Mouse (Mus musculus): ENCODE data around the gene Fam160b1. TPM values are rescaled to one million over a fixed set of nuclear protein-coding genes. Genes with fewer than 3 reads are reported as not detected.

The Fam160b1 gene
- total RNA-seq, 2 experiments from 2014 or later = 23.2 to 24.6 TPM

- intact Hi-C loops (cut with DNase I) = loop anchor here (2.0 to 10.0 kb wide), 2 partner anchors 211 to 239 kb away; partner anchors contain the start of gene Atrnl1
- peak; percentile 27 to 85 for DNase-seq (ENCODE audit: extremely low spot score in 1 of 2, low spot score in 2 of 2)
Measured at GRCm38 (mm10) chr19:57403700-57404501, 43.4 kb downstream of the Fam160b1 start.

GRCm38 (mm10) chr19:57404502-57404848 is 44.0 kb downstream of the Fam160b1 start:
- no peak for DNase-seq (ENCODE audit: extremely low spot score in 1 of 2, low spot score in 2 of 2)
- intact Hi-C loops (cut with DNase I) = loop anchor here (2.0 to 10.0 kb wide), 2 partner anchors 210 to 238 kb away; partner anchors contain the start of gene Atrnl1

DNA sequence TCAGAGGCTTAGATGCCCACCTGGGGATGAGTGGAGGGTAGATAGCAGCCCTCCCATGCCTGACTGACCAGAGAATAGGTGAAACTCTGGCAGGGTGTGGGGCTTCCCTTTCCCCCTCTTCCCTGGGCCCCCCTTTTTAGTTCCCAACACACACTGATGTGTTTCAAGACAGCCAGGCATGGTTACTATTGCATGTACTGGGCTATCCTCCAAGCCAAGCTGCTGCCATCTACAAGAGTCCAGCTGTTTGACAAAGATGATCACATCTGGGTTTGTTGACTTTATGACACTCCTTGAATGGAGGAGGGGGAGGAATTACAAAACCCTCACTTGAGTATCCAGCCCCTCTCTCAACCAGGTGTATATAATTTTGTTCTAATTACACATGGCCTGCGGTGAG is 47.5 kb downstream of the Fam160b1 start:
- no peak for DNase-seq (ENCODE audit: extremely low spot score in 1 of 2, low spot score in 2 of 2)
- intact Hi-C loops (cut with DNase I) = loop anchor here (10.0 kb wide), 1 partner anchor 207 kb away; the partner anchor contains the start of gene Atrnl1

- DNase-seq (ENCODE audit: extremely low spot score in 1 of 2, low spot score in 2 of 2) = peak; percentile 58 to 92
- intact Hi-C loops (cut with DNase I) = no loop called here
Measured at GRCm38 (mm10) chr19:57411375-57412196, 51.1 kb downstream of the Fam160b1 start.

- intact Hi-C loops (cut with DNase I) = no loop called here
- DNase-seq (ENCODE audit: extremely low spot score in 1 of 2, low spot score in 2 of 2) = no peak
Measured at GRCm38 (mm10) chr19:57413170-57413569, 52.7 kb downstream of the Fam160b1 start.

DNA sequence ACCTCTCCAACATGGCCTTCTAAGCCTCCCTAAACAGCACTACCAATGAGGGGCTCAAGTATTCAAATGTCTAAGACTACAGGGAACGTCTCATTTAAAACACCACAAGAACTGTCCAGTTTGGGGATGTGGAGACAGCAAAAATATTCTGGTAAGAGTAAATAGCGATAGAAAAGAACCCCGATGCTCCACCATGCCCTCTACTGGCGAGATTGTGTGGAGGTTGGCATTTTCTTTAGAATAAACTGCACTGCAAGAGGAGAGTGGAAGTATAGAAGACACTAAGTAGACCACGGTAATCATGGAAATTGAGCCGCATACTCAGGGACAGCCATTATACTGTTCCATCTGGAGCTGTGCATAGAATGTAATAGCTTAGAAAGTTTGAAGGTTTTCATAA is 53.4 kb downstream of the Fam160b1 start:
- intact Hi-C loops (cut with DNase I) = no loop called here
- no peak for DNase-seq (ENCODE audit: extremely low spot score in 1 of 2, low spot score in 2 of 2)

GRCm38 (mm10) chr19:57415031-57415807 is 54.7 kb downstream of the Fam160b1 start:
- intact Hi-C loops (cut with DNase I) = no loop called here
- no peak for DNase-seq (ENCODE audit: extremely low spot score in 1 of 2, low spot score in 2 of 2)

- no peak for DNase-seq (ENCODE audit: extremely low spot score in 1 of 2, low spot score in 2 of 2)
- intact Hi-C loops (cut with DNase I) = no loop called here
Measured at GRCm38 (mm10) chr19:57417800-57418580, 57.5 kb downstream of the Fam160b1 start.

DNA sequence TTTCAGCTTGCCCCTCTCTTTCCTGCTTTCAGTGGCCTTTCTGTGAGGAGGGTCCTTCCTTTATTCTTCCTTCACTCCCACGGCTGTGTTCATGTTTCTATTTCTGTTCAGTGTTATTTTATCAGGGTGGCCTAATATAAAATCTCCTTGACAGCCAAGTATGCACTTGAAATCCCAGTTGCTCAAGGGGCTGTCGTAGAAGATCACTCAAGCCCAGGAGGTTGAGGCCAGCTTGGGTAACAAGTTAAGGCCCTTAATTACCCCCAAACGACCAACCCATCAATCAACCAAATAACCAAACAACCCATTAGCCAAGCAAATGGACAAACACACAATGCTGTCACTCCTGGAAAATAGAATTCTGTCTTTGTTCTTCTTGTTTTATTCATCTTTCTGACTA is 62.9 kb downstream of the Fam160b1 start:
- no peak for DNase-seq (ENCODE audit: extremely low spot score in 1 of 2, low spot score in 2 of 2)
- intact Hi-C loops (cut with DNase I) = no loop called here

GRCm38 (mm10) chr19:57425296-57425695 is 64.8 kb downstream of the Fam160b1 start:
- DNase-seq (ENCODE audit: extremely low spot score in 1 of 2, low spot score in 2 of 2) = no peak
- intact Hi-C loops (cut with DNase I) = no loop called here

GRCm38 (mm10) chr19:57426841-57427240 is 66.4 kb downstream of the Fam160b1 start:
- no peak for DNase-seq (ENCODE audit: extremely low spot score in 1 of 2, low spot score in 2 of 2)
- intact Hi-C loops (cut with DNase I) = no loop called here

GRCm38 (mm10) chr19:57427756-57428438 is 67.4 kb downstream of the Fam160b1 start:
- intact Hi-C loops (cut with DNase I) = no loop called here
- DNase-seq (ENCODE audit: extremely low spot score in 1 of 2, low spot score in 2 of 2) = no peak

- intact Hi-C loops (cut with DNase I) = no loop called here
- DNase-seq (ENCODE audit: extremely low spot score in 1 of 2, low spot score in 2 of 2) = no peak
Measured at GRCm38 (mm10) chr19:57428641-57429040, 68.2 kb downstream of the Fam160b1 start.

- intact Hi-C loops (cut with DNase I) = no loop called here
- DNase-seq (ENCODE audit: extremely low spot score in 1 of 2, low spot score in 2 of 2) = no peak
Measured at GRCm38 (mm10) chr19:57429926-57430325, 69.4 kb downstream of the Fam160b1 start.

- DNase-seq (ENCODE audit: extremely low spot score in 1 of 2, low spot score in 2 of 2) = no peak
- intact Hi-C loops (cut with DNase I) = no loop called here
Measured at GRCm38 (mm10) chr19:57431476-57431875, 71.0 kb downstream of the Fam160b1 start.

DNA sequence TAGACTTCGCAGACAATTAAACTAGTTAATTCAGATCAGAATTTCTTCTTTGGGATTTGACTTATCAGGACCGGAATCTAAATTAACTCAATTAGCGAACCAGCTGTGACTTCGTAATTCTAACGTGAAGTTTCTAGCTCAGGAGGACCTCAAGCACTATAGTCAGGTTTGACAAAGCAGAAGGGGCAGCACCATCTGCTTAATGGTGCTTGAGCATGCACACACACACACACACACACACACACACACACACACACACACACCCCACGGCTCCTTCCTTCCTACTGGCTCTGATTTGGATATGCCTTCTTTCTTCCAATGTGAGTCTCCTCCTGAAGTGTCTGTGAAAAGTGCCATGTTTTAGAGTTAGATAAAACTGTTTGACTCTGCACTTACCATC is 73.5 kb downstream of the Fam160b1 start:
- intact Hi-C loops (cut with DNase I) = no loop called here

GRCm38 (mm10) chr19:57436586-57437021 is 76.1 kb downstream of the Fam160b1 start:
- intact Hi-C loops (cut with DNase I) = no loop called here
- no peak for DNase-seq (ENCODE audit: extremely low spot score in 1 of 2, low spot score in 2 of 2)

More for the DNA sequence above, 73.5 kb downstream of the Fam160b1 start:
- no peak for DNase-seq (ENCODE audit: extremely low spot score in 1 of 2, low spot score in 2 of 2)

DNA sequence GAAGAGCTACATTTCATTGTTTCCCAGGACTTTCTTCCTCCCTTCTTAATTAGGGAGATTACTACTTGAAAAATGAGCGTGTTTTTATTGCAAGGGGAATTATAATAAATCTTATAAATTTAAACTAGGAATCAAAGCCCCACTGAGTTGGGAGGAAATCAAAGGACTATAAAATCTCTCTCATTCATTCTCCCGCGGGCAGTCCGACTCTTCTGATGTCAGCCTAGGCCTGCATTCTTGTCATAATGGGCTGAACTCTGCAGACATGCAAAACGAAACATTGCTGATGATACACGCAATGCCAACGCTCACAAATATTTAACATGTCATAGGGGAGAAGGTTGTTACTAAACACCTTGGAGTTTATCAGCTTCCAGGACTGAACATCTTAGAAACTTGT is 76.6 kb downstream of the Fam160b1 start:
- no peak for DNase-seq (ENCODE audit: extremely low spot score in 1 of 2, low spot score in 2 of 2)
- intact Hi-C loops (cut with DNase I) = no loop called here
